Mouse (Mus musculus) hematopoietic multipotent progenitor cell, adult 10-12 weeks (in vitro differentiated cells): ENCODE data around the gene Nfe2l2. TPM values are rescaled to one million over a fixed set of nuclear protein-coding genes. Genes with fewer than 3 reads are reported as not detected.

Source experiments
- polyA plus RNA-seq: library from polyadenylated mRNA; stranded (reverse); fragments of >175 nt; gene quantifications from 2 replicates; pipeline ENCODE4 v1.2.3, GENCODE M21; 2012; ENCODE audit warnings: low replicate concordance

The Nfe2l2 gene
- polyA plus RNA-seq: 7.1 and 12.0 TPM in 2 replicates

DNA sequence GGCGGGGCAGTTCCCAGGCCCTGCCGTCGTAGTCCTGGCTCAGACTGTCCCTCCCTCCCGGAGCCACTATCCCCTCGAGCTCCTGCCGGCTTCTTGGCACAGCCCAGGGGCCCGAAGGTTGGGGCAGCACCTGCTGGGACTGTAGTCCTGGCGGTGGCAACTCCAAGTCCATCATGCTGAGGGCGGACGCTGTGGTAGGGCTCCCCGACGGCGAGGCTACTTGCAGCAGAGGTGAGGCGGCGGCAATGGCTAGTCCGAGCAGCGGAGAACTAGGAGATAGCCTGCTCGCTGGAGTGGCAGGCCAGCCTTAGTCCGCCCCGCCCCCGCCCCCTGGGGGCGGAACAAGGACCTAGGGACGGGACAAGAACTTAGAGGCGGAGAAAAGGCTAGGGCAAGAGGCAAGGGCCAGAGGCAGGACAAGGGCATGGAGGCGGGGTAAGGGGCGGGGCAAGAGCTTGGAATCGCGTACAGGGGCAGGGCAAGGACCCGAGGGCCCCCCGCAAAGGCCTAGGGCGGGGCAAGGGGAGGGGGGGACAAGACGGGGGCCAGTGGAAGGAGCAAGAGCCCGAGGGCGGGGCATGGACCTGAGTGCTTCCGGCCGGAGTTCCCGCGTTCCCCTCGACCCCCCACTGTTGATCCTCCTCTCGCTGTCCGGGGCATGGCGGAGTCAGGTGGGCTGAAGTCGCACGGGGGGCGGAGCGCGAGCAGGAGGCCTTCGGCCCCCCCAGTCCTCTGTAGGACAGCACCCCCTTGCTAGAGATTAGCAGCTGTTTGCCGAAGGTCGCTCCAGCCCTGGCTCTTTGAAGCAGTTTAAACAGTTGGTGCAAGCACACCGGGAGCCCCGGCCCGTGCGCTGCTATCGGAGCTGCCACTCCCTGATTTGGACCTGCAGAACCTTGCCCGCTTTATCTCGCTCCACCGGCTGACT, at the start of gene Nfe2l2:
TSS of gene Nfe2l2 (minus strand) at position 408 of the 928 bp plus-strand sequence.

DNA sequence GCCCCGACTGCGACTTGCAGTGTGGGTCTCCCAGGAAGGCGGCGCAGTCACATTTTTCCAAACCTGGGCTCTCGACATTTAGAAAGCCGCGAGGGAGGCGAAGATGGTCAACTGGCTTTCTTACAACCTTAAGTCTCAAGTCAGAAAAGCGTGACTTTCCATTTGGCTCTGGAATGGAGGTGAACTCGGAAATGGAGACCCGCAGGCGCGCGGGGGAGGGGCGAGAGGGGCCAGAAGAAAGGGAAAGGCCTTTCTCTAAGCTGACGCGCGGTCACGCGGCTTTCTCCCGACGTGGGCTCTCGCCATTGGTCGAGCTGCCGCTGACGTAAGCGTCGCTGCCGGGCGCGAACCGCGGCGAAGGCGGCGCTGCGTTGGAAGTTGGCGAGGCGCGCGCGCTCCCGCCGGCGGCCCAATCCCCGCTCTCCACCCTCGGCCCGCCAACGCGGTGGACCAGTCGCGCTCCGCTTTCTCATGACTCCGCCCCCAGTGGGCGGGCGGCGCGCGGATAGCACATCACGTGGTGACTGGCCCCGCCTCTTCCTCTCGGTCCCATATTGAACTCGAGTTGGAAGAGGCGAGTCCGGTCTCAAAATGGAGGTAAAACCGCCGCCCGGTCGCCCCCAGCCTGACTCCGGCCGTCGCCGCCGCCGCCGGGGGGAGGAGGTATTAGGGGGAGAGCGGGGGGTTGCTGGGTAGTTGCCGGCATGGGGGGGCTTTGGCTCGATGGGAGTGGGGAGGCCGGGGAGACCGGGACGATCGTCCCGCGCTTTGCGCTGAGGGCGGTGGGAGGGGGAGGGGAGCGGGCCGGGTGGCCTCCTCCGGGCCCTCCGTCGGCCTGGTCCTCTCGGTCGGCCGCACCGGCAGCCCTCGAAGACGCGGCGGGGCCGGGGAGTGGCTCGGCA, 45.5 kb downstream of the Nfe2l2 start, which contains the start of gene Hnrnpa3:
TSS of gene Hnrnpa3 (plus strand) at position 535 of the 902 bp plus-strand sequence.

Other genes starting within 250 kb of the Nfe2l2 start
- 73.5 and 199 TPM in 2 replicates for gene Hnrnpa3, start 45.4 kb downstream of the Nfe2l2 start, polyA plus RNA-seq
- 5.5 and 8.9 TPM in 2 replicates for gene Agps, start 127.5 kb upstream of the Nfe2l2 start, polyA plus RNA-seq
- gene Ttc30b, start 233.9 kb upstream of the Nfe2l2 start, polyA plus RNA-seq: 0.69 and 0.99 TPM in 2 replicates